10 mouse cellular contexts compared by ENCODE assay signal in genomic region chr12:83277537-83278441, GRCm38 (mm10).
DNase-seq lines count a peak whose midpoint lies in the region; ATAC-seq and TF ChIP-seq lines count a peak whose summit lies in the region.
"Had no signal": no experiment of that assay in that cellular context is flagged by ENCODE, and none has a peak within 500 bp of the region (broad histone marks: within the 10 kb centered on the region; RNA-seq: fewer than 3 reads in every experiment).

No protein-coding gene starts in this region.

- TF ChIP-seq POLR2A in cerebellum, adult 2 months (IDR thresholded peaks at IDR 0.05; ENCODE audit: borderline replicate concordance, insufficient read depth, low read length): no peak

- H3K4me3 ChIP-seq in cerebellum, adult 2 months (replicated peaks; ENCODE audit: insufficient read depth, low read depth, low read length): no peak overlapping the region
- no peak overlapping the region for H3K4me3 ChIP-seq in midbrain, embryonic 14.5 days (replicated peaks; ENCODE audit: low read depth, low read length)
- no peak overlapping the region for H3K4me3 ChIP-seq in stomach, postnatal 0 days (ENCODE audit: low read depth, low read length)
- H3K4me3 ChIP-seq: myocyte had no signal

- no peak overlapping the region for H3K4me2 ChIP-seq in midbrain, embryonic 14.5 days (ENCODE audit: low read length)
- H3K4me2 ChIP-seq in stomach, postnatal 0 days (replicated peaks; ENCODE audit: low read depth): no peak overlapping the region

- no peak for TF ChIP-seq CTCF in cerebellum, adult 2 months (IDR thresholded peaks at IDR 0.05; ENCODE audit: borderline replicate concordance, insufficient read depth, low read depth, low read length)
- no peak for TF ChIP-seq CTCF in stomach, postnatal 0 days (IDR thresholded peaks at IDR 0.05; ENCODE audit: low read depth)

- TF ChIP-seq EP300 in stomach, postnatal 0 days (optimal IDR thresholded peaks at IDR 0.05): no peak

- no peaks in the 10 kb centered on the region for H3K36me3 ChIP-seq in midbrain, embryonic 14.5 days (ENCODE audit: control insufficient read depth, insufficient read depth, low read length)
- H3K36me3 ChIP-seq in stomach, postnatal 0 days (ENCODE audit: control insufficient read depth, insufficient read depth, low read length): no peaks in the 10 kb centered on the region

- no peak overlapping the region for H3K9ac ChIP-seq in midbrain, embryonic 14.5 days (replicated peaks; ENCODE audit: low read length)
- H3K9ac ChIP-seq in stomach, postnatal 0 days (ENCODE audit: low read length): no peak overlapping the region

- WGBS in cerebellum, adult 2 months: 17% methylated on average over 11 of the region's 11 CpGs
- 44% methylated on average over 11 of the region's 11 CpGs for WGBS in midbrain, embryonic 14.5 days
- WGBS in stomach, postnatal 0 days: 66% methylated on average over 11 of the region's 11 CpGs

- no peaks in the 10 kb centered on the region for H3K27me3 ChIP-seq in cerebellum, adult 2 months (ENCODE audit: control insufficient read depth, insufficient read depth, low read length)
- no peaks in the 10 kb centered on the region for H3K27me3 ChIP-seq in midbrain, embryonic 14.5 days (ENCODE audit: control insufficient read depth, insufficient read depth, low read length)
- no peaks in the 10 kb centered on the region for H3K27me3 ChIP-seq in stomach, postnatal 0 days (ENCODE audit: control insufficient read depth, insufficient read depth, low read length)

- peak; percentile 34; the same call in 1 of the 2 replicates for ATAC-seq in midbrain, embryonic 14.5 days (ENCODE audit: low FRiP score, low TSS enrichment)
- ATAC-seq in stomach, postnatal 0 days (ENCODE audit: low FRiP score, low TSS enrichment): no peak

- no peaks in the 10 kb centered on the region for H3K9me3 ChIP-seq in midbrain, embryonic 14.5 days (ENCODE audit: control insufficient read depth, low read length)
- no peaks in the 10 kb centered on the region for H3K9me3 ChIP-seq in stomach, postnatal 0 days (ENCODE audit: control insufficient read depth, low read length)

- peak overlapping the region; percentile 35 for H3K27ac ChIP-seq in cerebellum, adult 2 months (ENCODE audit: insufficient read depth, low read length)
- H3K27ac ChIP-seq in midbrain, embryonic 14.5 days (replicated peaks; ENCODE audit: low read depth, low read length): peak overlapping the region; percentile 75
- H3K27ac ChIP-seq in stomach, postnatal 0 days (replicated peaks): no peak overlapping the region
- H3K27ac ChIP-seq: kidney, postnatal 0 days had no signal

- peaks cover 29% of the 10 kb centered on the region for H3K4me1 ChIP-seq in cerebellum, adult 2 months (ENCODE audit: control insufficient read depth, insufficient read depth, low read length)
- peaks cover 19% of the 10 kb centered on the region for H3K4me1 ChIP-seq in midbrain, embryonic 14.5 days (ENCODE audit: control insufficient read depth, insufficient read depth, low read length)
- no peaks in the 10 kb centered on the region for H3K4me1 ChIP-seq in stomach, postnatal 0 days (replicated peaks; ENCODE audit: control insufficient read depth, insufficient read depth)

- peak; percentile 34 for DNase-seq in kidney, postnatal 14 days
- DNase-seq in kidney, adult 11 months: no peak
- peak; percentile 88 for DNase-seq in cerebellum, adult 2 months
- DNase-seq in gastrocnemius, postnatal 10 days: peak; percentile 68
- DNase-seq in midbrain, embryonic 14.5 days: peak; percentile 83
- DNase-seq in adrenal gland, postnatal 36 days: no peak
- DNase-seq in urinary bladder, postnatal 36 days (ENCODE audit: low spot score in 2 of 2): no peak
- DNase-seq in stomach, postnatal 0 days (ENCODE audit: low spot score): no peak

Comparison
In these comparisons a context has a peak if more than half of its experiments do, and no peak if none do; other contexts are left out.
1. DNase-seq: peak in kidney, postnatal 14 days (single experiment), cerebellum, adult 2 months (2 of 2), gastrocnemius, postnatal 10 days (single experiment) and midbrain, embryonic 14.5 days (single experiment); none in kidney, adult 11 months (single experiment), adrenal gland, postnatal 36 days (0 of 2), urinary bladder, postnatal 36 days (0 of 2) and stomach, postnatal 0 days (single experiment).